Mouse (Mus musculus): ENCODE measurements around the gene Fam171a2.

Fam171a2 gene

DNA sequence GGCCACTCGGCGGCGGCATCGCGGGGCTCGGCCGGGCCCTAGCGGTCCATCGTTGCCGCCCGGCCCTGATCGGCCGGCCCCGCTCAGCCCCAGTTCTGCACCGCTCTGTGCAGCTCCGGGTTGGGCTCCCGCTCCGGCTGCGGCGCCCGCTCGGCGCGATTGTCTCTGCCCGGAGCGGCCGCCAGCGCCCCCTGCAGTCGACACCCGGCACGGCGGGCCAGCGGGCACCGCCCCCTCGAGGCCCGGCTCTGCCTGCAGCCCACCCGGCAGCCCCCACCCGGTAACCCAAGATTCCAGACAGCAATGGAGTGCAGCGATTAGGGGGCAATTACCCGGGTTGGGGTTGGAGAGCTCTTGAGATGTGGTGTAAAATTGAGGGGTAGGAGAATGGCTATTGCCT is at the start of gene Fam171a2:
Gene Fam171a2, minus strand, starts transcription at position 186 of the 400 bp plus-strand sequence.
- DNase-seq (ENCODE audit: low spot score in 2 of 2), result peak in 1 of 2 experiments; percentile 55

DNA sequence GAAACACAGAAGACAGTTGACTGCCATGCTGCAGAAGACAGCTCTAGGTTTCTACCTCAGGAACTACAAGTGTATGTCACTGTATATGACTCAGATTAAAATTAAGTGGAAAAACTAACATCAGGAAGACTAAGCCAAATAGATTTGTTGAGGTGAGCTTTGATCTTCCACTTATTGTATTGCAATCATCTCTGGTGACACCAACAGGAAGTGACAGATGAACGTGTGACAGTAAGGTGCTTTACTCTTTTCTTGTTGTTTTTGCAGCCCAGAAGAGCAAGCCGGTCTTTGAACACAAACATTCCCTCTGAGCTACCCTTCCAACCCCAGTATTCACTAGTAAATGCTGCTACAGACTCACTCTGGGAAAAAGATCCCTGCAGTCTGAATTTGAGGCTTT is 49.2 kb upstream of the Fam171a2 start:
- DNase-seq (ENCODE audit: low spot score in 2 of 2), result no peak

DNA sequence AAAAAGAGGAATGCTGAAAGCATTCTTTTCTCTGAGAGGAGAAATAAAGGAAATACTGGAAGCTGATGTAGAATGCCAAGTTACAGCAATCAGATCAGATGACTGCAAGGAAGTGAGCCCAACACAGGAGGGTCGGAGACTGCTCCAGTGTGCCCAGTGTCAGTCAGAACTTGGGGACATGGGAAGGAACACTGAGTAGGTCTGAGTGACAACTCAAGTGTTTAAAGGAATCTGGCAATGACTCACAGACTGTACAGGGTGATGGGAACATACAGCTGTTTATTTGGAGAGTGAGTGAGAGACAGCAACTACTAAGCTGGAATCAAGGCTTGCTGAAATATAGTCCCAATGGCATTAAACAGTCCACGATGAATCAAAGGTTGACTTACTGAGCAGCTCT is 48.7 kb upstream of the Fam171a2 start:
- DNase-seq (ENCODE audit: low spot score in 2 of 2), result no peak

DNA sequence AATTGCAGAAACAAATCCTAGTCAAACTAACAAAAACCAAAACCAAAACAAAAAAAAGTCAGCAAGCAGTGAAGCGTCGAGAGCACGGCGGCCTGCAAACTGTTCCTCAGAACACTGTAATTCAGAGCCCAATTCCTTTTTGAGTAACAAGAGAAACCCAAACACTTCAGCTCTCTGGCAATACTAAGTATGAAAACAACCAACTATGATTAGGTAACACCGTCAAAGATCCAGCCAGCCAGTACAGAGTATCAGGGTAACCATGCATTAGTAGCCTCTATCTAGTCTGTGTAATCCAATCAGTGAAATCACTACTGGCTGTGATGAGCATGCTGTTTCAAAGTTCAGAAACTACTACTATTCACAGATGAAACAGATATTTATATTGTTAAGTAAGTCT is 48.3 kb upstream of the Fam171a2 start:
- no peak for DNase-seq (ENCODE audit: low spot score in 2 of 2)

DNA sequence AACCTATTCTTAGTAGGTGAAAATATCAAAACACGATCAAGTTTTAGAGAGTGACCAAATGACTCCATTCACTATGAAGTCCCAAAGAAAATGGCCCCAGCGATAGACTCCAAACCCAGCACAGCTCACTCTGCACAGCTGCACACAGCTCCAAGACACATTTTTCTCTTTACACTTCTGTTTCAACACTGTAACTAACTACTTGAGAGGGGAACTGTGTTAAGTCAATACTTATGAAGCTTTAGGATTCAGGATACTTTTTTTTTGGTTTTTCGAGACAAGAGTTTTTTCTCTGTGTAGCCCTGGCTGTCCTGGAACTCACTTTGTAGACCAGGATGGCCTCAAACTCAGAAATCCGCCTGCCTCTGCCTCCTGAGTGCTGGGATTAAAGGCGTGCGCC is 47.6 kb upstream of the Fam171a2 start:
- DNase-seq (ENCODE audit: low spot score in 2 of 2), result no peak

DNA sequence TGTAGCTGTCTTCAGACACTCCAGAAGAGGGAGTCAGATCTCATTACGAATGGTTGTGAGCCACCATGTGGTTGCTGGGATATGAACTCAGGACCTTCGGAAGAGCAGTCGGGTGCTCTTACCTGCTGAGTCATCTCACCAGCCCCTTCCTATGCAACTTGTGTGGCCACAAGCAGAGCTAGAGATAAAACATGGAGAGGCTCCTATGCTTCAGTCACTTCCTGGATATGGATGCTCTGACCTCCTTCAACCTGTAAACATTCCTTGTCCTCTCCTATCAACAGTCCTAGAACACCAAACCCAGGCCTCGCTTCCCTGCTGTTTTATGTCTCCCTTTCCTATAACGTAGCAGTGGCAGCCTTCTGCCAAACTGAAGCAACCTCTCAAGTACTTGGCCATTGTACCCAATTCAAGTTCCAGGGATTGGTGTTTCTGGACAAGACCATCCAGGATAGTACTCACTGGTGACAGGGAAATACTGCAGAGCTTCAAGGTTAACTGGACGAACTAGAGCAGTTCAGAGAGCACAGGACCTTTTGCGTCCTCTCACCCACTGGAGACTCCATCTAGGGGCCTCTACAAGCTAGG is 46.7 kb upstream of the Fam171a2 start:
- DNase-seq (ENCODE audit: low spot score in 2 of 2), result no peak

DNA sequence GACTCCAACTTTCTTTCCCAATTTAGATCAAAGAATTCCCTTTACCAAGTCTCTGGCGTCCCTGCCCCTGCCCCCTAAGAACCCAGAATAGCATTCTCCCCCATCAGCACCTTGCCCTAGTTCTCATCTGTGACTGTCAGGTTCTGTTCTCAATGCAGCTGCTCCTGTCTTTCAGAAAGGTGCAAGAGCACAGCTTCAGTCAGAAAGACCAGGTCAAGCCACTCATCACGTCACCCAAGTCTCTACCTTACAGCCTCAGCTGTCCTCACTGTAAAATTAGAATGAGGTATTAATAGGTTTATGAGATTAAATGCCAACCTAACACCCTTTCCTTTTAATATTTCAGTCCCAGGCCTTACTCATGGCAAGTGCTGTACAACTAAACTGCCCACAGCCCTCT is 45.8 kb upstream of the Fam171a2 start:
- no peak for DNase-seq (ENCODE audit: low spot score in 2 of 2)

DNA sequence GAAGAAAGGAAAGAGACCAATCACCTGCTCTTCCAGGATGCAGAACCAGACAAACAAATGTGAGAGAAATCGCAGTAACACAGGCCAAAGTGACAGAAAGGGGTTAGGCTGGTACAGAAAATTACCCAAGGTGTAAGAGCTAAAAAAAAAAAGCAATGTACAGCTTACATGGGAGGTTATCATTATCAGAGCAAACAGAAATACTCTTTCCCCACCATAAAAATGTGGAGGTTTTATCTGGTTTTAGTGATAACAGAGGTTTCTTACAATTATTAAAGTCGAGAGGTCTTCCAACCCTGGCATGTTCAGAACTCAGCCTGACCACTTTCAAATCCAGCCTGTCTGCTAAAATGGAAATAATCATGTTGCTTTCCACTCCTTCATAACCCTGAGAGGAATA is 40.4 kb upstream of the Fam171a2 start:
- no peak for DNase-seq (ENCODE audit: low spot score in 2 of 2)

DNA sequence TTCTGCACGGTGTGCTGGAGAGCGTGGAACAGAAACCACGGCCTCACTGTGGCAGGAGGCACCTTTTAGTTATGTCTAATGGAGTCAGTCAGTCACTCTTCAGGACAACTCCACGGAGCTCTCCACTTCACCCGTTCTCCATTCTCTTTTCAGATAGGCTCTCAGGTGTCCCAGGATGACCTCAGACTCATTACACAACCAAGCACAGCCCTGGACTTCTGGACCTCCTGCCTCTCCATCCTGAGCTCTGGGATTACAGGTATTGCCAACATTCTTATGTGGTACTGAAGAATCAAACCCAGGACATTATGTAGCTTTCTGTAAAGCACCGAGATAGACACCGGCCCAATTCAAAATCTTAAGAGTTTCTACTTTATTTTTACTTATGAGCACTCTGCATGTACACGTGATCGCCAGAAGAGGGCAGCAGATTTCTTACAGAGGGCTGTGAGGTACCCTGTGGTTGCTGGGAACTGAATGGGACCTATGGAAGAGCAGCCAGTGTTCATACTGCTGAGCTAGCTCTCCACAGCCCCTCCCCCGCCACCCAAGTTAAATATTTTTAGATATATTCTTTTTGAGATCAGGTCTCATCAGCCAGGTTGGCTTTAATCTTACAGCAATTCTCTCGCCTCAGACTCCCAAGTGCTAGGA is 39.4 kb upstream of the Fam171a2 start:
- no peak for DNase-seq (ENCODE audit: low spot score in 2 of 2)

DNA sequence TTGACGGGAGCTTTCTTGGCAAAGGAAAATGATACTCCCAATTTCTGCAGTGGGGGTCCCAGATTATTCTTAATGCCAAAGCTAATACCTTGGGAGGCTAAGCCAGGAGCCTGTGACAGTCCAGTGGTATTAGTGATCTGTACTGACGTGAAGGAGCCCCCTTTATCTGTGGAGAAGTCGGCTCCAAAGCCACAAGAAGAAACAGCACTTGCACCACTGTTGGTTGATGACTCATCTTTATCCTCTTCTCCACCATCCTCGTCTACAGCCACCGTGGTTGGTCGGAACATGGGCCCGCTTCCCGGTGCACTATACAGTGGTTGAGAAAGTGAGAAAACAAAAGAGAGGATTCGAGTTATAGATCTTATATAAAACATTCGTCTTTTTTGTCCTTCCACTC is 34.3 kb upstream of the Fam171a2 start:
- no peak for DNase-seq (ENCODE audit: low spot score in 2 of 2)

DNA sequence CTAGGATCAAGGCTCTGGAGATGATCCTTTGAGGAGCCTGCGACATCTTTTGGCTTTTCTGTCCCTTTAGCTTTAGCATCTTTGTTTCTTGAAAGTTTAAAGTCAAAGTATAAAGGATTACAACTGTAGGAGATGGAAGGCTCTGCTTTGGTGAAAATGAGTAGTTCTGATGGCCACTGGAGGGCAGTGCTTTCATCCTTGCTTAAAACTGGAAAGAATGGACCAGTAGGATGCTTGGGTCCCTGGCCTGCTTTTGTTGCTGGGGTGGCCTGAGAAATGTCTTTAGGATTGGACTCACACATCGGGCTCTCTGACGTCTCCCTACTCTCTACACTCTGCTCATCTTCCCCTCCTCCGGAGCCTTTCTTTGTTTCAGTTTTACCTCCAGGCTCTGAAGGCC is 33.4 kb upstream of the Fam171a2 start:
- no peak for DNase-seq (ENCODE audit: low spot score in 2 of 2)

DNA sequence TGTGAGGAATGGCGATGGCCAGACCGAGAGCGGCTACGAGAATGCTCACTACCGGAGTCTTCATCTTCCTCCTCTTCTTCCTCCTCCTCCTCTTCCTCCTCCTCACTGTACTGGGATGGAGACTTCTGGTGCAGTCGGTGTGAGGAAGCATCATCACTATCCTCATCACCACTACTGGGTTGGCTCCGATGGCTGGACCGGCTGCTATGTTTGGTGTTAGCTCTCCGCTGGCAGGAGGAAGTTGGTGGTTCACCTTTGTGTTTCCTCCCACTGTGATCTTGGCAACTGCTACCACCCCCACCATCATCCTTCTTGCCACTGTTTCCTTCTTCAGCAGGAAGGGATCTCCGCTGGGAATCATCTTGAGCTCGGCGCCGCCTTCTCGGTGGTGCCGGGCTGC is 32.6 kb upstream of the Fam171a2 start:
- no peak for DNase-seq (ENCODE audit: low spot score in 2 of 2)

DNA sequence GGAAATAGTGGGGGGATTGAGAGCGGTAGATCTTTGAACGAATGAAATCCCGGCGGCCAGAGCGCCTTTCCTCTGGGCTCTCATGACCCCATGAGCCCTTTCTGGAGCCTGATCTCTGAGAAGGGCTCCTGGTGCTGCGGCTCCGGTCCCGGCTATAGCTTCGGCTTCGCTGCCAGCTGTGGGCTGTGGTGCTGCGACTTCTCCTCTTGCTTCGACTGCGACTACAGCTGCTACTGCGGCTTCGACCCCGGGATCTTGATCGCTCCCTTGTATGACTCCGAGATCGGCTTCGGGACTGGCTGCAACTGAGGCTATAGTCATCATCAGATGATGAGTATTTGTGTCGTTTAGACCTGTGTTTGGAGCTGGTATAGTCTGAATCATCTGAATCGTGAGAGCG is 32.1 kb upstream of the Fam171a2 start:
- DNase-seq (ENCODE audit: low spot score in 2 of 2), result no peak

DNA sequence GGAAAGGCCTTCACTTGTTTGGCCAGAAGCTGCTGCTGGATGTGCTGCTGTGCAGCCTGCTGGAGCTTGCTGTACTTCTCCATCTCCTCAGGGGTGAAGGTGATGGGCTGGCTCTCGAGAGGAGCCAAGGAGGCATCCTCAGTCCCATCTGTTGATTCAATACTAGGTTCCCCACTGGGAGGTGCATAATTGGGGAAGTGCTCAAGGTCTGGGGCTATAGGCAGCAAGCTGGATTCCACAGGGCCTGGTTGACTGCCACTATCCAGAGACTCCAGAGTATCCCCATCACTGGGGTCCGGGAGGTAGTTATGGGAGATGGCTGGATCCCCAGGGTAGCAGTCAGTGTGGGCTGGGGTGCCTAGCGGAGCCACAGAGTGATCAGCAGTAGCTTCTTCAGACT is 31.2 kb upstream of the Fam171a2 start:
- no peak for DNase-seq (ENCODE audit: low spot score in 2 of 2)

DNA sequence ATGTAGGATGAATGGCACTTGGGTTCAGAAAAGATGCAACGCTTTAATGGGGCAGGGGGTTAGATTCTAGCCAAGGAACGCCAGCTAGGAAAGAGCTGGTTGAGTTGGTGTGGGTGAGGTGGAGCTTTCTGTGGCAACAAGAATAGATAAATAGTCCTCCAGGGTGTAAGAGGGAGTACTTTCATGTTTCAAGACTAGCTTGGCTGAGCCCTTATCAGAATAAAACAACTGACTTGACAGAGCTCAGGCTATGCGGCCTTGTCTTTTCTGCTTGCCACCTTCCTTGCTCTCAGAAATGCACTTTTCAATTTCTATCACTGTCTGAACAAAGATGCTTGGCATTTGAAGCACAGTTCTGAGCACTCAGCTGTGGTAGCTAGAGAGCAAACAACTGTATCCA is 27.5 kb upstream of the Fam171a2 start:
- no peak for DNase-seq (ENCODE audit: low spot score in 2 of 2)

DNA sequence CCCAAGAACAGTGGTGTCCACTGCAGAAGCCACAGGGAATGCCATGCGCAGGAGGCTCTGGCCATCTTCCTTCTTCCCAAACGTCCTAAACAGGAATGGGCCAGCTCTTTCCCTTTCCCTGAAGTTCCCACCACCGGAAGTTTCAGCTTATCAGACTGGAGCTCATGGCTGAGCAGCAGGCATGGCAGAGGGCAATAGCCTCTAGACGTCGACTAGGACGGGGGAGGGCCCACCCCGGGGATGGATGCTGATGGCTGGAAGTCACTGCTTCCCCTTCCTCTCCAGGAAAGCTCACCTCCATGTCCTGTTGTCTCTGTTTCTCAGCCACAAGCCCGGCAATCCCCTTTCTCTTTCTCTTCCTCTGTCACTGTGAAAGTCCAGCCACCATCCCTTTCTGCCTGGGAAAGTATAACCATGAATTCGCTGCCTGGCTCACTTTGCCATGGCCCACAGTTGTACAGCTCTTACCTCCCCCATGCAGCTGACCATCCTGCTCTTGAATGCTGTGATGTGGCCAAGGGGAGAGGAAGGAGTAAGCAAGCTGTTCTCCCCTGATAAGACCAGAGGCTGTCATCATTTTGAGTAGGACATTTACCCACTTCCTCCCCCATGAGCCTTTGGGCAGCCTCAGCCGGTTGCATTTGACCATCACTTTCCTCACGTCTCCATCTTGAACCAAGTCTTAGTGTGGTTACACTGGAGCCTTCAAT is 22.3 kb upstream of the Fam171a2 start, which contains the start of gene Itga2b:
Gene Itga2b, minus strand, starts transcription at position 475 of the 710 bp plus-strand sequence.
- no peak for DNase-seq (ENCODE audit: low spot score in 2 of 2)

DNA sequence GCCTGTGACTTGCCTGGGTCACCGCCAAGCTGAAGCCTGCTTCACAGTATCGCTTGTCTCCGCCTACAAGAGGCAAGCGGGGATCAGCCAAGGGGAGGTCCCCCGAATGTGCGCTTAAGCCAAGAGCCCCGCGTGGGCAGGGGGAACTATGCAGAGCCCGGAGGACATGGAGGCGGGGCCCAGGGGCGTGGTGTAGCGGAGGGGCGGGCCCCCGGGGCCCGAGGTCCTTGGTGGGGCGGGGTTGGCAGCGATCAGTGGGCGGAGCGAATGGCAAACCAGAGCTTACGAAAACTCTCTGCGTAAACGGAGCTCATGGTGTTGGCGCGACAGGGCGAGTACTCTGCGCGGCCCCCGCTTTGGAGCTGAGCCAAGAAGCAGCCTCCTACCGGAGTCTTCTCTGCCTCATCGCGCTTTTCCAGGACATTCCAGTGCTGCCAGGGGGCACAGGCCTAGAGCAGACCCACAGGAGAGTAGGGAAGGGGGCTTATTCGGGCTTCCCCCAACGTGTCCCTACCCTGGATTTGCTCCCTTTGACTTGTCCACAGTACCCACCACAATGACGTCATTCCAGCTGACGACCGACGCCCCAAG is 19.7 kb upstream of the Fam171a2 start:
- DNase-seq (ENCODE audit: low spot score in 2 of 2), result peak; percentile 86 to 93

DNA sequence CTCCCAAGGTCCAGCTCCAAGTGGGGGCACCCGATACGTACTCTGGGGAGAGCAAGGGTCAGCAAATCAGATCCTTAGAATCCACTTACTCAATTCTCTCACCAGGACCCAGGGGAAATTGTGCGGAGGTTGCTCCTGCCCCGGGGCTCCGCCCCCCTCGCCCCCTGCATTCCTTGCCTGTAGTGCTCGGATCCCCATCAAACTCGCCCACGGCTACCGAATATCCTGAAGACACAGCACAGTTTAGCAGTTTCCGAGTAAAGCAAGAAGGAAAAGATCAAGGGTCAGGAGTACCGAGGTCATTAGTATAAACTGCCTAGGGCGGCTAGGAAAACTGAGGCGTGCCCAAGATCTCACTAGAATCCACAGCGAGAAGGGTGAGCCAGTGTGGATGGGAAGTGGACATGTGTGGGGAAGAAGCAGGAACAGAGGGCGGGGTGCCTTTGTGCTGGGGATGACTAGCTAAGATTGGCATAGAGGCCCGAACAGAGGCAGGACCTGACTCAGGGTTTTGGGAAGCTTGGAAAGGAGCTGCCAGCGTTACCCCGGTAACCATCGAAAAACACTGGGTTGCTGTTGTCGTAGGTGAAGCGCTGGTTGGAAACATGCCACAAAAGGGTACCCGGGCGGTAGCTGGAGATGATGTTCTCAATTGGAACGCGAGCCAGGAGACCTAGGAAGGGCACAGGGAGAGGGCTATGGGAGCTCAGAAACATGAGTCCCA is 18.4 kb upstream of the Fam171a2 start:
- peak in 1 of 2 experiments; percentile 74 for DNase-seq (ENCODE audit: low spot score in 2 of 2)

DNA sequence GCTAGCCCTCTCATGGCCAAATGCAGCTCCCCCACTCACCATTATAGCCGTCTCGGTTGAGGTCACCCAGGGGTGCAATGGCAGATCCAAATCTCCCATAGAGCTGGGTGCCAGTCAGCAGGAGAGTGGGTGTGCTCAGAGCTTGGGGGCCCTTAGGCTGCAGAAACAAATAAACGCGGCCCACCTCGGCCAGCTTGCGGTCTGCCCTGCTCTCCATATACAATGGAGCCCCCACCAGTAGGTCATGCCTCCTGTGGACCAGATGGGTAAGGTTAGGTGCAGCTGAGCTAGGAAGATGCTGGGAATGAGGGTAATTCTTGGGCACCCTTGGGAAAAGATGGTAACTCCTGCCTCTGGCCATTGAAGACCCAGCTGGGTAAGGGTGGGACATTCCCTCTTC is 17.4 kb upstream of the Fam171a2 start:
- DNase-seq (ENCODE audit: low spot score in 2 of 2), result no peak

DNA sequence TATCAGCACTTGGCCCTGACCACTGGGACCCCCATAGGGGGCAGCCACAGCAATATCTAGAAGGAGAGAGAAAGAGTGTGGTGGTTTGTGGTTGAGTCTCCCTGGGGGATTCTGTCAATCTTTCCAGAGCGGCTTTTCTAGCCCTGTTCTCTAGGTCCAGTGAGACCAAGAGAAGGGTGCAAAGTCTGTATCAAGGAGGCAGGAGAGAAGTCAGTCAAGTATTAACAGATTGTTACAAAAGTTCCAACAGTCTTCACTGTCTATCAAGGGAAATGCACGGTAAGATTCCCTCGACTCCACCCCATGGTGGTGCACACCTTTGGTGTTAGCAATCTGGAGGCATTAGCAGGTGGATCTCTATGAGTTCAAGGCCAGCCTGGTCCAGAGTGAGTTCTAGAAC is 14.3 kb upstream of the Fam171a2 start:
- DNase-seq (ENCODE audit: low spot score in 2 of 2), result no peak

DNA sequence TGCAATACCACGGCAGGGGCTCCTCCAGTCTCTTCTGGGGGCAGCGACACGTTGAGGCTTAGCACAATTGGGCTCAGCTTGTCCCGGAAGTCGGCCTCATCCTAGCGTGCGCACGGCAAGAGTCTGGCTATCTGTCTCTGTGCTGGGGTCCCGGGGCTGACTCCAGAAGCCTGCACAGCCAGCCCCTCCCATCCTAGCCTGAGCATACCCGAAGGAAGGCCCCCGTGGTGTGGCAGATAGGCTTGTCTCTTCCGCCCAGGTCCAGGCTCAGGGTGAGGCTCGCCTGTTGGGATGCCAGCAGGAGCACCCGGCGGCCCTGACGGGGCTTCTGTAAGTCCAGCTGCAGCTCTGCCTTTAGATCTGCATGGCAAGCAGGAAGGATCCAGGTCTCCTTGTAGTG is 13.1 kb upstream of the Fam171a2 start:
- DNase-seq (ENCODE audit: low spot score in 2 of 2), result no peak

DNA sequence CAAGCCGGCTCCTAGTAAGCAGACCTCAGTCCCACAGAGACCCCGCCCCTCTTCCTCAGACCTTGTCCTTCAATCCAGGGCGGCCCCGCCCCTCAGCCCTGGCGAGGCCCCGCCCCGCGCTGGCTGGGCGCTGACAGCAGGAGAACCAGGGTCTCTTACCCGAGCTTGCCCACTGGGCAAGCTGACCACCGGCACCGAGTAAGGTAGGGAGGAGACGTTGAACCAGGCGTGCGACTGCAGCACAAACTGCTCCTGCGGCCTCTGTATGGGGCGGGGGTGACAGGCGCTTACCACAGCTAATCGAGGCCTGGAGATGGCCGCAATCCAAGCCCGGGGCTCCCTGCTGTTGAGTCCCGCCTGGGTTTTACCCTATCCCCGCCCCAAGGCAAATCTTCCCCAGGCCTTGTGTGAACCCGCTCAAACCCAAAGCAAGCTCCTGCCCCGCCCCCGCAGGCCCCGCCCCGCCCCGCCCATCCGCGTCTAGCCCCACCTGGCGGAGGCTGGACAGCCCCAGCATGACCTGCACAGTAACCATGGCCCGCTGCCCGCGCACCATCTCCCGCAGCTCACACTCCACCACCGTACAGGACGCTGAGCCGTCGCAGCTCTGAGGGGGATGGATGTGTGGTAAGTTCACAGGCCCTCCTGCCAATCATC is 8.4 kb upstream of the Fam171a2 start:
- peak in 1 of 2 experiments; percentile 54 for DNase-seq (ENCODE audit: low spot score in 2 of 2)
